Mouse (Mus musculus) neural tube, embryonic 11.5 days (tissue): ENCODE data around the gene Spdye4a. TPM values are rescaled to one million over a fixed set of nuclear protein-coding genes. Genes with fewer than 3 reads are reported as not detected.

ENCODE experiments used
- ATAC-seq: fragments of 200-750 bp; cut with Nextera tagmentation; 2 replicates; pipeline ENCODE4 v1.8.0; 2017; ENCODE audit warnings: moderate number of reproducible peaks, mild to moderate bottlenecking, moderate TSS enrichment, moderate library complexity; ENCODE audit not compliant: insufficient read depth, low FRiP score, low TSS enrichment
- DNase-seq: peaks from one replicate; pipeline ENCODE4 v3.0.0-alpha.2; 2015; ENCODE audit warnings: low spot score
- H3K27ac ChIP-seq: fragments of 300-500 bp; sonication (generic); 2 replicates; pipeline ENCODE4 v1.5.1; 2014; ENCODE audit warnings: low read depth, mild to moderate bottlenecking, low read length
- H3K27me3 ChIP-seq: fragments of 300-500 bp; sonication (generic); 2 replicates; pipeline ENCODE4 v1.6.1; 2014; ENCODE audit warnings: mild to moderate bottlenecking, low read length, mixed read lengths; ENCODE audit not compliant: control insufficient read depth, insufficient read depth
- H3K36me3 ChIP-seq: fragments of 300-500 bp; sonication (generic); 2 replicates; pipeline ENCODE4 v1.6.1; 2014; ENCODE audit warnings: mild to moderate bottlenecking, low read length, moderate library complexity, mixed read lengths; ENCODE audit not compliant: control insufficient read depth, insufficient read depth
- H3K4me1 ChIP-seq: fragments of 300-500 bp; sonication (generic); 2 replicates; pipeline ENCODE4 v1.6.1; 2014; ENCODE audit warnings: low read length, mixed read lengths; ENCODE audit not compliant: control insufficient read depth, insufficient read depth
- H3K4me2 ChIP-seq: fragments of 300-500 bp; sonication (generic); 2 replicates; pipeline ENCODE4 v1.6.1; 2014; ENCODE audit warnings: low read depth, mild to moderate bottlenecking, moderate library complexity
- H3K4me3 ChIP-seq: fragments of 300-500 bp; sonication (generic); 2 replicates; pipeline ENCODE4 v1.5.1; 2014; ENCODE audit warnings: low read depth, low read length
- H3K9ac ChIP-seq: fragments of 300-500 bp; sonication (generic); 2 replicates; pipeline ENCODE4 v1.6.1; 2014; ENCODE audit warnings: mild to moderate bottlenecking, low read length
- H3K9me3 ChIP-seq: fragments of 300-500 bp; sonication (generic); 2 replicates; pipeline ENCODE4 v1.6.1; 2016; ENCODE audit warnings: low read length; ENCODE audit not compliant: control insufficient read depth
- WGBS: fragments of 180-500 bp; shearing (Covaris S2); extraction: QIAGEN DNeasy Blood & Tissue Kit; methylation state at CpG from one replicate; pipeline ENCODE4 v1.1.7; 2014; 5-methylcytosine and 5-hydroxymethylcytosine counted together
- polyA plus RNA-seq: library from polyadenylated mRNA; unstranded; fragments of >200 nt; fragmentation: Nextera tagmentation; extraction: Ambion mirVana; gene quantifications from 2 replicates; pipeline ENCODE4 v1.2.1, GENCODE M21; 2014

Gene Spdye4a
- polyA plus RNA-seq, 1 experiment from 2014 or later: not detected

- Histone ChIP-seq H3K27me3 (no peaks in the 10 kb centered on the region), H3K4me2 (no peak overlapping the region), H3K36me3 (peaks cover 41% of the 10 kb centered on the region), H3K4me3 (no peak overlapping the region), H3K4me1 (peaks cover 4% of the 10 kb centered on the region; the same call in 1 of the 2 replicates), H3K9me3 (0 out of 2 replicates have a peak, but pooled peaks cover 2% of the 10 kb centered on the region), H3K9ac (no peak overlapping the region), H3K27ac (no peak overlapping the region)
- DNase-seq (no peak), ATAC-seq (no peak)
- 87% methylated on average over 3 of the region's 3 CpGs for WGBS
Observed at GRCm38 (mm10) chr5:143177541-143178200, 49.0 kb downstream of the Spdye4a start.

- H3K4me3 ChIP-seq: no peak overlapping the region
- H3K27me3 ChIP-seq: no peaks in the 10 kb centered on the region
- peaks cover 4% of the 10 kb centered on the region; the same call in 1 of the 2 replicates for H3K4me1 ChIP-seq
- H3K4me2 ChIP-seq: no peak overlapping the region
- ATAC-seq (no peak), DNase-seq (no peak)
- H3K9ac ChIP-seq: no peak overlapping the region
- H3K9me3 ChIP-seq: 0 out of 2 replicates have a peak, but pooled peaks cover 2% of the 10 kb centered on the region
- WGBS: 95% methylated on average over 4 of the region's 4 CpGs
- H3K36me3 ChIP-seq: peaks cover 46% of the 10 kb centered on the region
- no peak overlapping the region for H3K27ac ChIP-seq
Observed at GRCm38 (mm10) chr5:143175970-143176369, 50.7 kb downstream of the Spdye4a start.

Other genes with a start within 250 kb of the Spdye4a start
- gene Rnf216, start 113.9 kb downstream of the Spdye4a start, polyA plus RNA-seq: 30.6 and 31.5 TPM in 2 replicates
- not detected in 2 replicates for gene Olfr718-ps1, start 79.3 kb downstream of the Spdye4a start, polyA plus RNA-seq
- 11.6 and 12.2 TPM in 2 replicates for gene Rbak, start 46.1 kb downstream of the Spdye4a start, polyA plus RNA-seq
- gene Spdye4b, start 45.9 kb downstream of the Spdye4a start, polyA plus RNA-seq: not detected in 2 replicates
- 25.5 and 27.6 TPM in 2 replicates for gene Zfp12, start 8.3 kb upstream of the Spdye4a start, polyA plus RNA-seq
- 4.1 and 4.8 TPM in 2 replicates for gene Zfp316, start 43.1 kb upstream of the Spdye4a start, polyA plus RNA-seq
- gene Zfp853, start 66.7 kb upstream of the Spdye4a start, polyA plus RNA-seq: not detected in 2 replicates
- 56.5 and 57.3 TPM in 2 replicates for gene E130309D02Rik, start 88.5 kb upstream of the Spdye4a start, polyA plus RNA-seq
- 69.3 and 73.3 TPM in 2 replicates for gene Zdhhc4, start 102.4 kb upstream of the Spdye4a start, polyA plus RNA-seq
- gene Grid2ip, start 130.4 kb upstream of the Spdye4a start, polyA plus RNA-seq: 0.14 TPM in 1 of 2 replicates, not detected in the other
- 186 and 199 TPM in 2 replicates for gene Kdelr2, start 176.9 kb upstream of the Spdye4a start, polyA plus RNA-seq
- 11.2 and 12.8 TPM in 2 replicates for gene Daglb, start 237.7 kb upstream of the Spdye4a start, polyA plus RNA-seq